Mouse (Mus musculus) CH12.LX (cell line): ENCODE results near the gene Senp7. TPM values are rescaled to one million over a fixed set of nuclear protein-coding genes. Genes with fewer than 3 reads are reported as not detected.
"Not testable (repeated sequence)": the region's sequence is repeated elsewhere in the genome, so short reads cannot be mapped to it uniquely, and the experiment has no call there.

Experiments used
- DNase-seq: peaks from one replicate; pipeline ENCODE4 v3.0.0-alpha.2; 2013; ENCODE audit errors: extremely low read depth
- H3K27ac ChIP-seq: 2 replicates; pipeline ENCODE4 v1.5.1; 2012; ENCODE audit warnings: low read depth, mild to moderate bottlenecking, control low read depth, moderate library complexity; ENCODE audit not compliant: insufficient read depth
- H3K27me3 ChIP-seq: replicated peaks from 2 replicates; pipeline ENCODE3; 2012; ENCODE audit warnings: inconsistent platforms
- H3K36me3 ChIP-seq, 2 experiments: replicated peaks in 1 of 2; 2 replicates each; pipeline versions ENCODE3 to v1.6.1; 2012; ENCODE audit warnings: inconsistent platforms in 1 of 2, low read length in 1 of 2, mild to moderate bottlenecking in 1 of 2, mixed read lengths in 1 of 2, moderate library complexity in 1 of 2; ENCODE audit not compliant: control insufficient read depth in 1 of 2, insufficient read depth in 1 of 2
- H3K4me1 ChIP-seq, 2 experiments: 2 replicates each; pipeline ENCODE4 v1.6.1; 2012; ENCODE audit warnings: inconsistent platforms in 1 of 2, moderate library complexity in 1 of 2; ENCODE audit not compliant: insufficient read depth in 2 of 2, control insufficient read depth in 1 of 2
- H3K4me2 ChIP-seq: 2 replicates; pipeline ENCODE4 v1.6.1; 2012; ENCODE audit warnings: low read depth, mild to moderate bottlenecking, control low read depth; ENCODE audit not compliant: poor library complexity, insufficient read depth, severe bottlenecking
- H3K4me3 ChIP-seq, 3 experiments: fragments of 150-350 bp in 1 of 3; sonication (generic) in 1 of 3; replicated peaks in 1 of 3; 2 replicates each; pipeline versions ENCODE3 to v1.5.1; 2011 to 2012; ENCODE audit warnings: low read depth in 2 of 3, low read length in 2 of 3, mild to moderate bottlenecking in 2 of 3, moderate library complexity in 2 of 3, control low read depth in 1 of 3, improper control_type of control experiment in 1 of 3, inconsistent platforms in 1 of 3, mixed read lengths in 1 of 3; ENCODE audit not compliant: poor library complexity in 1 of 3
- H3K79me2 ChIP-seq: replicated peaks from 2 replicates; pipeline ENCODE4 v1.6.1; 2012; ENCODE audit warnings: mild to moderate bottlenecking, moderate library complexity; ENCODE audit not compliant: control insufficient read depth, poor library complexity, insufficient read depth, severe bottlenecking; ENCODE audit errors: extremely low read depth
- H3K9ac ChIP-seq: 2 replicates; pipeline ENCODE4 v1.6.1; 2012; ENCODE audit warnings: low read depth, mild to moderate bottlenecking, control low read depth, moderate library complexity; ENCODE audit not compliant: insufficient read depth
- H3K9me3 ChIP-seq: replicated peaks from 2 replicates; pipeline ENCODE3; 2012; ENCODE audit warnings: low read length, inconsistent platforms, mixed read lengths
- CHD1 ChIP-seq: IDR thresholded peaks from 2 replicates; pipeline ENCODE4 v1.6.1; 2012; ENCODE audit warnings: low read depth, low read length, improper control_type of control experiment, inconsistent platforms
- ELF1 ChIP-seq: IDR thresholded peaks from 2 replicates; pipeline ENCODE4 v1.6.1; 2014; ENCODE audit warnings: low read depth, mild to moderate bottlenecking, inconsistent platforms, low read length, improper control_type of control experiment
- GABPA ChIP-seq: IDR thresholded peaks from 2 replicates; pipeline ENCODE4 v1.6.1; 2012; ENCODE audit warnings: low read depth, low read length, improper control_type of control experiment, inconsistent platforms; ENCODE audit not compliant: insufficient replicate concordance
- IRF4 ChIP-seq: IDR thresholded peaks from 2 replicates; pipeline ENCODE4 v1.6.1; 2014; ENCODE audit warnings: low read depth, mild to moderate bottlenecking, inconsistent platforms, low read length, improper control_type of control experiment
- JUN ChIP-seq: IDR thresholded peaks from 2 replicates; pipeline ENCODE4 v1.6.1; 2011; ENCODE audit warnings: low read depth, mild to moderate bottlenecking, low read length, improper control_type of control experiment, moderate library complexity; ENCODE audit not compliant: insufficient read depth
- MAZ ChIP-seq: IDR thresholded peaks from 2 replicates; pipeline ENCODE4 v1.6.1; 2012; ENCODE audit warnings: low read depth, mild to moderate bottlenecking, inconsistent platforms, low read length, improper control_type of control experiment, moderate library complexity
- NRF1 ChIP-seq: IDR thresholded peaks from 2 replicates; pipeline ENCODE4 v1.6.1; 2014; ENCODE audit warnings: low read depth, mild to moderate bottlenecking, inconsistent platforms, low read length, improper control_type of control experiment, moderate library complexity
- RAD21 ChIP-seq: IDR thresholded peaks from 2 replicates; pipeline ENCODE4 v1.6.1; 2011; ENCODE audit warnings: low read depth, mild to moderate bottlenecking, low read length, improper control_type of control experiment, moderate library complexity
- SMC3 ChIP-seq: IDR thresholded peaks from 2 replicates; pipeline ENCODE4 v1.6.1; 2011; ENCODE audit warnings: low read depth, low read length, improper control_type of control experiment
- USF2 ChIP-seq: conservative IDR thresholded peaks from 2 replicates; pipeline ENCODE4 v1.6.1; 2011; ENCODE audit warnings: low read depth, low read length, improper control_type of control experiment
- dilution Hi-C: fragments of 300-500 bp; cut with MboI; formaldehyde crosslinking; loops from 2 replicates; pipeline ENCODE4 v1.14.3; 2020; ENCODE audit warnings: low sequenced_read_pairs; ENCODE audit not compliant: extremely low pct_unique_long_range_greater_than_20kb, extremely low pct_ligation_motif_present
- in situ Hi-C: fragments of 300-500 bp; cut with MboI; formaldehyde crosslinking; loops from 3 replicates; pipeline ENCODE4 v1.14.3; 2019; ENCODE audit warnings: low sequenced_read_pairs, low pct_ligation_motif_present, low pct_unique_long_range_greater_than_20kb, mixed read lengths
- polyA plus RNA-seq: library from polyadenylated mRNA; unstranded; fragments of >175 nt; gene quantifications from 2 replicates; pipeline ENCODE4 v1.2.1, GENCODE M21; 2012; ENCODE audit warnings: low read depth; ENCODE audit not compliant: insufficient read length
- total RNA-seq, 2 experiments: library from RNA; depleted of rRNA; stranded (reverse); fragments of 300-350 nt in 1 of 2; fragments of >200 nt in 1 of 2; gene quantifications; 2 replicates each; pipeline ENCODE4 v1.2.3; 2012 to 2014

Gene Senp7
- total and polyA plus RNA-seq, 3 experiments = 12.3 to 26.4 (median 15.5) TPM

DNA sequence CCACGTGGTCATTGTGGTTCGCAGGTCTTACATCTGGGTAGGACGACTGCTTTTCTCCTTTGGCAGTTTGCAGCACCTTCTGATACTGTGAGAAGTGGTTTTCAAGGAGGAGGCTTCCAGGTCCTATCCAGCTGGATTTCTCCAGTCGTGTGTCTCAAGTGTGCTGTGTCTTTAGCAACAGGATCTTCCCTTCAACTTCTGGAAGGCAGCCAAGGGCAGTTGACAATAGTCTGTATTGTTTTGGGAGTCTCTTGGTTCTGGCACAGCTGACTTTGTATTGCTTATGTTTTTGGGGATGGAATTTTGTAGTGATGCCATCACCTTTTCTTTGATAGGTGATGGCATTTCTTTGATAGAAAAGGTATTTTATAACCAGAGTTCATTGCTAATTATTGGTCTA is 86.0 kb downstream of the Senp7 start:
- H3K79me2 ChIP-seq = no peaks in the 10 kb centered on the region
- in situ Hi-C loops = no loop called here
- no peaks in the 10 kb centered on the region for H3K9me3 ChIP-seq
- no peak overlapping the region for H3K27ac ChIP-seq
- no peak overlapping the region for H3K4me3 ChIP-seq
- TF ChIP-seq CHD1 (no peak), GABPA (no peak), IRF4 (no peak), NRF1 (no peak), MAZ (no peak), ELF1 (no peak), SMC3 (no peak), RAD21 (no peak)
- DNase-seq = no peak
- H3K27me3 ChIP-seq = no peaks in the 10 kb centered on the region
- no peak overlapping the region for H3K9ac ChIP-seq
- peaks cover 0 to 4% of the 10 kb centered on the region in 2 experiments for H3K36me3 ChIP-seq
- dilution Hi-C loops = no loop called here
- no peak overlapping the region for H3K4me2 ChIP-seq
- H3K4me1 ChIP-seq = no peaks in the 10 kb centered on the region

DNA sequence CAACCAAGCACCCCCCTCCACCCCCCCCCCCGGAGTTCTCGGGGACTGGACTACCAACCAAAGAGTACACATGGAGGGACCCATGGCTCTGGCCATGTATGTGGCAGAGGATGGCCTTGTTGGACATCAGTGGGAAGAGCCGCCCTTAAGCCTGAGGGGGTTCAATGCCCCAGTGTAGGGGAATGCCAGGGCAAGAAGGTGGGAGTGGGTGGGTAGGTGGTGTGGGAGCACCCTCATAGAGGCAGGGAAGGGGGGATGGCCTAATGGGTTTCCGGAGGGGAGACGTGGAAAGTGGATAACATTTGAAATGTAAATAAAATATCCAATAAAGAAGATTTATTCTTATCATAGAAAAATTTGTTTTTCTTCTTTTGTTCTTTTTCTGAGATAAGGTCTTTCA is 89.5 kb downstream of the Senp7 start:
- DNase-seq, H3K4me2 ChIP-seq, H3K4me3 ChIP-seq, H3K36me3 ChIP-seq, H3K27ac ChIP-seq, H3K79me2 ChIP-seq, H3K4me1 ChIP-seq, H3K9me3 ChIP-seq, dilution Hi-C loops, in situ Hi-C loops, H3K9ac ChIP-seq, H3K27me3 ChIP-seq: not testable (repeated sequence)

DNA sequence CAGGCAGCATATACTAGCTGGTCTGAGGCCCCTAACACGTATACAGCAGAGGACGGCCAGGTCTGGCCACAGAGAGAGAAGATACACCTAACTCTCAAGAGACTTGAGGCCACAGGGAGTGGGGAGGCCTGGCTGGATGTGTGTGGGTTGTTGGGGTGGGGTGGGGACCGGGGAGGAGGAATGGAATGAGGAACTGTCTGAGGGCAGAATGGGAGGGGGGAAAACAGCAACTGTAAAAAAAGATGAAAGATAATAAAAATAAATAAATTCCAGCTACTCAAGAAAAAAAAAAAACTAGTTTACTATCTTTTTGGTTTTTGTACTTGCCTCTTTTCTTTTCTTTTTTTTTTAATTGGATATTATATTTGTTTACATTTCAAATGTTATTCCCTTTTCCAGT is 91.8 kb downstream of the Senp7 start:
- Histone ChIP-seq H3K27me3 (no peaks in the 10 kb centered on the region), H3K27ac (no peak overlapping the region), H3K79me2 (no peaks in the 10 kb centered on the region), H3K4me2 (no peak overlapping the region), H3K9ac (no peak overlapping the region), H3K4me1 (peaks cover 0 to 2% of the 10 kb centered on the region in 2 experiments; a peak in 2 of 4 replicates), H3K9me3 (no peaks in the 10 kb centered on the region), H3K36me3 (peaks cover 0 to 2% of the 10 kb centered on the region in 2 experiments), H3K4me3 (no peak overlapping the region)
- peak; percentile 6 for DNase-seq
- dilution Hi-C loops (no loop called here), in situ Hi-C loops (no loop called here)
- TF ChIP-seq USF2 (no peak), ELF1 (no peak), JUN (no peak)
